Mouse (Mus musculus) embryonic facial prominence, embryonic 15.5 days (tissue): Measurements from ENCODE around the gene Git1. TPM values are rescaled to one million over a fixed set of nuclear protein-coding genes. Genes with fewer than 3 reads are reported as not detected.
A peak's percentile ranks its signal among the peaks of the same experiment; 100 is the strongest.

Experiments used
- ATAC-seq: fragments of 200-750 bp; cut with Nextera tagmentation; 2 replicates; pipeline ENCODE4 v1.8.0; 2017; ENCODE audit warnings: low read depth, moderate TSS enrichment; ENCODE audit not compliant: insufficient number of reproducible peaks, low FRiP score, low TSS enrichment
- H3K27ac ChIP-seq: fragments of 300-500 bp; sonication (generic); replicated peaks from 2 replicates; pipeline ENCODE4 v1.5.1; 2015; ENCODE audit warnings: mild to moderate bottlenecking, inconsistent platforms
- H3K27me3 ChIP-seq: fragments of 300-500 bp; sonication (generic); 2 replicates; pipeline ENCODE4 v1.6.1; 2015; ENCODE audit warnings: inconsistent platforms
- H3K36me3 ChIP-seq: fragments of 300-500 bp; sonication (generic); 2 replicates; pipeline ENCODE4 v1.6.1; 2015; ENCODE audit warnings: mild to moderate bottlenecking, inconsistent platforms
- H3K4me1 ChIP-seq: fragments of 300-500 bp; sonication (generic); 2 replicates; pipeline ENCODE4 v1.6.1; 2015; ENCODE audit warnings: inconsistent platforms
- H3K4me2 ChIP-seq: fragments of 300-500 bp; sonication (generic); replicated peaks from 2 replicates; pipeline ENCODE4 v1.6.1; 2015; ENCODE audit warnings: mild to moderate bottlenecking, inconsistent platforms
- H3K4me3 ChIP-seq: fragments of 300-500 bp; sonication (generic); replicated peaks from 2 replicates; pipeline ENCODE4 v1.5.1; 2015; ENCODE audit warnings: mild to moderate bottlenecking, inconsistent platforms
- H3K9ac ChIP-seq: fragments of 300-500 bp; sonication (generic); 2 replicates; pipeline ENCODE4 v1.6.1; 2015; ENCODE audit warnings: inconsistent platforms
- H3K9me3 ChIP-seq: fragments of 300-500 bp; sonication (generic); replicated peaks from 2 replicates; pipeline ENCODE4 v1.6.1; 2016; ENCODE audit warnings: inconsistent platforms
- WGBS: fragments of 180-500 bp; shearing (Covaris S2); methylation state at CpG from one replicate; pipeline ENCODE4 v1.1.7; 2015; 5-methylcytosine and 5-hydroxymethylcytosine counted together
- polyA plus RNA-seq: library from polyadenylated mRNA; unstranded; fragments of >200 nt; fragmentation: Nextera tagmentation; extraction: Ambion mirVana; gene quantifications from 2 replicates; pipeline ENCODE4 v1.2.1, GENCODE M21; 2015

Gene Git1
- polyA plus RNA-seq, 1 experiment from 2014 or later, result 11.7 TPM

DNA sequence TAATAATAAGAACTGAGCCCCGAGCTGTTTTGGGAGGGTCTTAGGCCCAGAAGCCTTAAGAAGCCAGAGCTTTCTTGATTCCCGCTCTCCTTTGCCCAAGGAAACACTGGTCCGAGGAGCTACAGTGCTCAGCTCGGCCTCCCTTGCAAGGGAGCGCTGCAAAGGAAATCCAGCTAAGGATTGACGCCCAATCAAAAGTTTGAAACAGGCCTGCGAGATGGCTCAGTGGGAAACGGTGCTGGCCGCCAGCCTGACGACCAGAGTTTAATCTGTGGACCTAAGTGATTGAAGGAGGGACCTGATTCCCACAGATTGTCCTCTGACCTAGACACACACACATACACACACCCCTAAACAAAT, 20.4 kb downstream of the Git1 start:
- Histone ChIP-seq H3K27ac (peak overlapping the region; percentile 58), H3K36me3 (0 out of 2 replicates have a peak, but pooled peaks cover 6% of the 10 kb centered on the region), H3K4me2 (peak overlapping the region; percentile 90), H3K4me1 (peaks cover 45% of the 10 kb centered on the region), H3K27me3 (peaks cover 34% of the 10 kb centered on the region), H3K4me3 (peak overlapping the region; percentile 76), H3K9me3 (no peaks in the 10 kb centered on the region), H3K9ac (peak overlapping the region; percentile 39; the same call in 1 of the 2 replicates)
- 8% methylated on average over 10 of the region's 10 CpGs for WGBS
- no peak for ATAC-seq

DNA sequence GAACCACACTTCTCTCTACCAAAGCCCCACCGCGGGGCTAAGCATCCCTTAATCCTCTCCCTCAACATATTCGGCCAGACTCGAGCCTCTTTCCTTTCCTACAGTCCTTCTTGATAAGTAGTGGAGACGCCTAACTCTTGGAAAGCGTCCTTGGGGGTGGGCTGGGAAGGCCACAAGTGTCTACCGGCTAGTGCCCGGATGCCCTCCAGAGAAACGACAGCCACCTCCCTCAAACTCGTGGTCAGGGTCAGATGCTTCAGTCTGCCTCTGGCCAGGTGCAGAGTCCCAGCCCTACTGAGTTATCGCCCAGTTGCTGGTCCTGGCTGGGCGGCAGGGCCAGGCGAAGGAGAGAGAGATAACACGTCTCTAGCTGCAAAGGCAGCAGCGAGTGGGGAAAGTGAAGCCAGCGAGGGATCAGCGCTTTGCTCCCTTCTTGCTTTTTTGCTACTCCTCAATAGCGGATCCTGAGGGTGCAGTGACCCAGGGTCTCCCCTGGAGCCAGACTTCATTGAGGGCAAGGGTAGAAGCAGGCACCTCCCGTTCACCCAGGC, 21.0 kb downstream of the Git1 start:
- Histone ChIP-seq H3K9ac (peak overlapping the region; percentile 16; the same call in 1 of the 2 replicates), H3K27me3 (peaks cover 34% of the 10 kb centered on the region), H3K4me3 (peak overlapping the region; percentile 76), H3K4me1 (peaks cover 45% of the 10 kb centered on the region), H3K36me3 (0 out of 2 replicates have a peak, but pooled peaks cover 6% of the 10 kb centered on the region), H3K27ac (no peak overlapping the region; the same call in 1 of the 2 replicates), H3K9me3 (no peaks in the 10 kb centered on the region), H3K4me2 (peak overlapping the region; percentile 90)
- no peak for ATAC-seq
- 16% methylated on average over 19 of the region's 19 CpGs for WGBS

DNA sequence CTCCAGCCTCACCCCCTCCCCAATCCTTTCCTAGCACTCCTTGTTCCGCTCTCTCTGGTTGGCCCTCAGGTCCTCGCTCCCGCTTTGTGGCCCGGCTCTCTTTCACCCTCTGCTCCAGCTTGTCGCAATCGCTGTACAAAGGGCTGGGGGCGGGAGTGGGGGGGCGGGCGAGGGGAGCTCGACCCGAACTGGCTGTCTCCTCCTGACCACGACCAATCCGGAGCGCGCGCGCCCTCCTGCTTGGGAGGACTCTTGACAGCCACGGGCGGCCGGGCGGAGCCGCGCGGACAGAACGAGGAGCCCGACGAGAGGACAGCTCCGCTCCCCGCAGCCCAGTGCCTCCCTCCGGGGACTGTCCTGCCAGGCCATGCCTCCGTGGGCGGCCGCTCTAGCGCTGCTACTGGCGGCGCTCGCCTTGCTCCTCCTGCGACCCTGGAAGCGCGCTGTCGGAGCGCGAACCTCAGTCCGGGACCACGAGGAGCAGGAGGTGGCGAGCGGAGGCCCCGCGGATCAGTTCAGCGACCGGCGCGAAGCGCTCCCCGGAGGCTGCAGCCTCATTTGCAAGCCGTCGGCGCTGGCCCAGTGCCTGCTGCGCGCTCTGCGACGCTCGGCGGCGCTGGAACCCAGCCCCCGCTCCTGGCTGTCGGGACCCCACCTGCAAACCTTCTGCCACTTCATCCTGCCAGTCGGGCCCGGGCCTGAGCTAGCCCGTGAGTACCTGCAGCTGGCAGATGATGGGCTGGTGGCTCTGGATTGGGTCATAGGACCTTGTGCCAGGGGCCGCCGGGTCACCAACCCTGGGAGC, 21.7 kb downstream of the Git1 start, which contains the start of gene Abhd15:
TSS of gene Abhd15 (plus strand) at position 290 of the 805 bp plus-strand sequence.
- WGBS, result under 1% methylated on average over 72 of the region's 72 CpGs
- Histone ChIP-seq H3K9ac (peak within 1 kb of the TSS; percentile 39; the same call in 1 of the 2 replicates), H3K9me3 (no peaks in the 10 kb centered on the region), H3K36me3 (0 out of 2 replicates have a peak, but pooled peaks cover 3% of the 10 kb centered on the region), H3K4me1 (peaks cover 45% of the 10 kb centered on the region), H3K27me3 (peaks cover 34% of the 10 kb centered on the region), H3K4me3 (peak within 1 kb of the TSS; percentile 76), H3K4me2 (peak within 1 kb of the TSS; percentile 90), H3K27ac (peak within 1 kb of the TSS; percentile 58)
- ATAC-seq, result peak; percentile 27; the same call in 1 of the 2 replicates

DNA sequence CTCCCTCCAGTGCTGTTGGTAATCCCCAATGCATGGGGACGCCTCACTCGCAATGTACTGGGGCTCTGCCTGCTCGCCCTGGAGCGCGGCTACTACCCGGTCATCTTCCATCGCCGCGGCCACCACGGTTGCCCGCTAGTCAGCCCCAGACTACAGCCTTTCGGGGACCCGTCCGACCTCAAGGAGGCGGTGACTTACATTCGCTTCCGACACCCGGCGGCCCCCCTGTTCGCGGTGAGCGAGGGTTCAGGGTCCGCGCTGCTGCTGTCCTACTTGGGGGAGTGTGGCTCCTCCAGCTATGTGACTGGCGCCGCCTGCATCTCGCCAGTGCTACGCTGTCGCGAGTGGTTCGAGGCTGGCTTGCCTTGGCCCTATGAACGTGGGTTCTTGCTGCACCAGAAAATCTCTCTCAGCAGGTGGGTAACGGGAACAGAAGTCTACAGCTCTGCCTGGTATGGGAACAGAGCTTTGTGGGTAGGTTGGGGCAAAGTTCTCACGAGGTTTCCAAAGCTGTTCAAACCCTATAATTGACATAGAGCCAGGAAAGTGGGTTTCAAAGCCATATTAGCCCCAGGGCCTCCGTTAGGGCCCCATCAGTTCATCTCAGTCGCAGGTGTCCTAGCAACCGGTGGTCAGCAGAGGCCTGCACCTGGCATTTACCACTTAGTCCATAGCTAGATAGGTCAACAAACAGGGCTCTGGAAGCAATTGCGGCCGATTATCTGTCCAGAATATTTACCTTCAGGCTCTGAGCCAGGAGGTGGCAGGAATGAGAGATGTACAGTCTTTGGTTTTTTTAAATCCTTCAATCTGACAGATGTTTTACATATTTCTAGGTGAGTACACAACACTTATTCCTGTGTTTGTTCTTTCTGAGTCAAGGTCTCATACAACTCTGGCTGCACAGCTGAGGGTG, 22.5 kb downstream of the Git1 start, which contains the start of gene Trp53i13:
TSS of gene Trp53i13 (minus strand) at position 344 of the 916 bp plus-strand sequence.
- 6% methylated on average over 39 of the region's 39 CpGs for WGBS
- peak within 1 kb of the TSS; percentile 90 for H3K4me2 ChIP-seq
- H3K27me3 ChIP-seq, result peaks cover 34% of the 10 kb centered on the region
- H3K4me3 ChIP-seq, result peak within 1 kb of the TSS; percentile 76
- H3K36me3 ChIP-seq, result no peaks in the 10 kb centered on the region
- peaks cover 48% of the 10 kb centered on the region for H3K4me1 ChIP-seq
- H3K27ac ChIP-seq, result no peak within 1 kb of the TSS; the same call in 1 of the 2 replicates
- no peak for ATAC-seq
- peak within 1 kb of the TSS; percentile 31; the same call in 1 of the 2 replicates for H3K9ac ChIP-seq
- H3K9me3 ChIP-seq, result no peaks in the 10 kb centered on the region

DNA sequence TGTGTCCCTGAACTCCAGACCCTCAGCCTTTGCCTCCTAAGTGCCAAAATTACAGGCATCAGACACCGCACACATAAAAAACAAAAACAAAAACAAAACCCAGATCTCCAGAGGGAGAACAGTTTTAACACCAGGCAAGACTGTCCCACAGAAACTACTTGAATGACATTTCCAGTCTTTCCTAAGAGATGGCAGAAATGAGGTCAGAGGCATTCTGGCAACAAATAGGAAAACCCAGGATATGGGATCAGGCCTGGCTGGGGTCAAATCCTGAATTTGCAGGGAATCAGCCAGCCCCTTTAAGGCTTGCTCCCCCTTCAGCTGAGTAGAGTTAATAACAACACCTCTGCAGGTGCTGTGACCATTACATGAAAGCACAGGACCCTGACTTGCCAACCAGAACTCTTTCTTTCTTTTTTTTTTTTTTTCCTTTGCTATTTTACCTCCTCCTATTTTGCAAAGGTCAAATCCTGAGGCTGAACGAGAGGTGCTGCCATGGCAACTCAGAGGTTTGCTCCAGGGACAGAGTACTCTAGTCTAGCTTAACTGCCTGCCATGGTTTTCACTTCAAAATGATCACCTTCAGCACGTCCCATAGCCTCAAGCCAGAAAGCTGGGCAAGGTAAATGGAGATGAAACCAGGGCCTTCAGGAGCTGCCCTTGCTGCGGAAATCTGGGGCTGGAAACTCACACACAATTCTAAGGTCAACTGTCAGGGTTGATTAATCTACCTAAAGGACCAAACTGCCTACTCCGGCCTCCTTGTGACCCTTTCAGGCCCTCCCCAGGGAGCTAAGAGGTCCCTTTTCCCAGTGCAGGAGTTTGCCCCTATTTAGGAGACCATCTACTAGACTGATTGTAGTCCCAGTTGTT, 23.4 kb downstream of the Git1 start:
- Histone ChIP-seq H3K36me3 (no peaks in the 10 kb centered on the region), H3K4me2 (no peak overlapping the region), H3K9me3 (no peaks in the 10 kb centered on the region), H3K27me3 (peaks cover 34% of the 10 kb centered on the region), H3K4me1 (peaks cover 43% of the 10 kb centered on the region), H3K4me3 (no peak overlapping the region), H3K27ac (no peak overlapping the region), H3K9ac (no peak overlapping the region)
- ATAC-seq, result no peak
- WGBS, result 65% methylated on average over 5 of the region's 5 CpGs

DNA sequence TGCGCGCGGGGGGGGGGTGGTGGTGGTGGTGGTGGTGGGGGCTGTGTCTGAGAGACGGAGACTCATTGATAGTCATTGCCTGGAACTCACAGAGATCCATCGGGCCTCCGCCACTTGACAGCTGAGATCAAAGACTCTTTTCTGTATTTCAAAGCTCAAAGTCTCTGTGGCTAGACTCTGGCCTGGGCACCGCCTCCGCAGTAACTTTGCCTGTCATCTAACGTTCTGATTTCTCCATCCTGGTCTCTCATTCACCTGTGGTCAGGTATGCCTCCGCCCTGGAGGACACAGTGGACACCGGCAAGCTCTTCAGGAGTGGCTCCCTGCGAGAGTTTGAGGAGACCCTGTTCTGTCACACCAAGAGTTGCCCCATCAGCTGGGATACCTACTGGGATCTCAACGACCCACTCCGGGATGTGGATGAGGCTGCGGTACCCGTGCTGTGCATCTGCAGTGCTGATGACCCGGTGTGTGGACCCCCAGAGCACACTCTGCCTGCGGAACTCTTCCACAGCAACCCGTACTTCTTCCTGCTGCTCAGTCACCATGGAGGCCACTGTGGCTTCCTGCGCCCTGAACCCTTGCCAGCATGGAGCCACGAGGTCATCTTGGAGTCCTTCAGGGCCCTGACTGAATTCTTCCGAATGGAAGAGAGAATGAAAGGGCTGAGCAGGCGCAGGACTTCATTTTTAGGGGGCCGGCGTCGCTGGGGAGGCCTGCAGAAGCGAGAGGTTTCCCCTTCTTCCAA, 24.9 kb downstream of the Git1 start:
- H3K36me3 ChIP-seq, result no peaks in the 10 kb centered on the region
- H3K9ac ChIP-seq, result no peak overlapping the region
- no peaks in the 10 kb centered on the region for H3K9me3 ChIP-seq
- 0 out of 2 replicates have a peak overlapping the region, but pooled peaks have one; percentile 13 for H3K27ac ChIP-seq
- peaks cover 34% of the 10 kb centered on the region for H3K27me3 ChIP-seq
- 78% methylated on average over 27 of the region's 27 CpGs for WGBS
- H3K4me3 ChIP-seq, result no peak overlapping the region
- peaks cover 36% of the 10 kb centered on the region for H3K4me1 ChIP-seq
- no peak overlapping the region for H3K4me2 ChIP-seq
- no peak for ATAC-seq

DNA sequence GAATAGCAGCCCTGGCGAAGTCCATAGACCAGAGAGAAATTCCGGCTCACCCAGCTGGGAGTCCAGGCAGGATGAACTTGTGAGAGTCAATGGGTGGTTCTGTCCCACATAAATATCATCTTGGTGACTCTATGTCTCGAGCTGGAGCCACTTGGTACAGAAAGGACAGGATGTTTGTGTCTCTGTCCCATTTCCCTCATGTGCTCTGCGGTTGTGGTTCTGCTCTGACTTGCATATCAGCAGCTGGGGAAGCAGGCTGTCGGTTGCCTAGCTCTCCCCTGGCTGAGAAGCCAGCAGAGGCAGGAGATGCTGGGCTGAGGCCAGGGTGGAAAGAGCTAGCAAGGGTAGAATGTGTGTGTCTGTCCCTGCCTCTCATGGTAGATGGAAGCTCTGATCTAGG, 25.7 kb downstream of the Git1 start, which contains the start of gene Gm10392:
TSS of gene Gm10392 (minus strand) at position 156 of the 400 bp plus-strand sequence.
- no peak within 1 kb of the TSS for H3K4me3 ChIP-seq
- no peak within 1 kb of the TSS for H3K4me2 ChIP-seq
- ATAC-seq, result no peak
- peaks cover 30% of the 10 kb centered on the region for H3K4me1 ChIP-seq
- WGBS, result 62% methylated on average over 5 of the region's 5 CpGs
- no peak within 1 kb of the TSS for H3K9ac ChIP-seq
- peak within 1 kb of the TSS; percentile 13; the same call in 1 of the 2 replicates for H3K27ac ChIP-seq
- no peaks in the 10 kb centered on the region for H3K9me3 ChIP-seq
- H3K27me3 ChIP-seq, result peaks cover 34% of the 10 kb centered on the region
- H3K36me3 ChIP-seq, result no peaks in the 10 kb centered on the region

DNA sequence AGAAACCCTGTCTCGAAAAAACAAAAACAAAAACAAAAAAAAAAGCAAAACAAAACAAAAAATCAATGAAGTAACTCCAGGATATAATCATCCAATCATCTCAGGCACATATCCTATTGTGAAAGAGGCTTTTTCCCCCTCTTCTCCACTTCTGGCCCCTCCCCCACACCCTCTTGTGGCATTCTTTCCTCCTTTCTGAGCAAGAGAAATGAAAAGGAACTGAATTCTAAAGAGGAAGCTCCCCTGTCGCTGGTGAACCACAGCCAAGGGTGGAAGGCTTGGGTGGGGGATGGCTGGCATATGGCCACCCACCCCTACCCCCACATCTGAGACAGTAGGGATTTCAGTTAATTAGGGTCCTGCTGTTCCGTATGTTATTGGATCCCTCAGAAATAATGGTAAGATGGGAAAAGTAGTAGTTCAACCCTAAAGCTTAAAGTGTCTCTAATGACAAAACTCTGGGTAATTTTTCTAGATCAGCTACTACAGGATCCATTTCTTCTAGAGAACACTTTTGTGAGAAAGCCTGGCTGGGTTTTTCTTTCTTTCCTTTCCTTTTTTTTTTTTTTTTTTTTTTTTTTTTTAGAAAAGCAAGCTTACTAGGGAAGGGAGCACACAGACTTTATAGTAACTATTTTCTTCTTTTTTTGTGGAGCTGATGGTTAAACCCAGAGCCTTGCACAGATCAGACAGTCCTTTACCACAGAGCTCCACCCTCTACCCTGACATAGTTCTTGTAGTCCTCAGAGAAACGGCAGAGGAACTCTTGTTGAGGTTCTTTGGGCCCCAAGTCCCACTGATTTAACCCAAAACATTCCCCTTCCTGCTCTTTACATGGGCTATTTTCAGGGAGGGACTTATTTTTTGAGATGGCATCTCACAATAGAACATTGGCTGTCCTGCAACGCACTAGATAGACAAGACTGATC, 27.5 kb downstream of the Git1 start:
- no peaks in the 10 kb centered on the region for H3K9me3 ChIP-seq
- WGBS, result 40% methylated on average over 5 of the region's 5 CpGs
- peaks cover 11% of the 10 kb centered on the region for H3K4me1 ChIP-seq
- H3K27me3 ChIP-seq, result peaks cover 21% of the 10 kb centered on the region
- H3K4me2 ChIP-seq, result no peak overlapping the region
- no peak overlapping the region for H3K4me3 ChIP-seq
- no peaks in the 10 kb centered on the region for H3K36me3 ChIP-seq
- H3K27ac ChIP-seq, result no peak overlapping the region
- H3K9ac ChIP-seq, result no peak overlapping the region
- no peak for ATAC-seq
